Mouse (Mus musculus) liver, adult 10 weeks (tissue): ENCODE data around the gene Mfap5. TPM values are rescaled to one million over a fixed set of nuclear protein-coding genes. Genes with fewer than 3 reads are reported as not detected.

Source experiments
- polyA plus RNA-seq: library from polyadenylated mRNA; stranded (reverse); fragments of 350-450 nt; fragmentation: Illumina TruSeq; extraction: RNeasy Lipid Tissue Mini Kit (QIAGEN cat#74804); gene quantifications from one replicate; pipeline ENCODE4 v1.2.3, GENCODE M21; 2014; ENCODE audit warnings: low read depth, low replicate concordance

Mfap5 gene
- polyA plus RNA-seq, result 0.87 TPM

DNA sequence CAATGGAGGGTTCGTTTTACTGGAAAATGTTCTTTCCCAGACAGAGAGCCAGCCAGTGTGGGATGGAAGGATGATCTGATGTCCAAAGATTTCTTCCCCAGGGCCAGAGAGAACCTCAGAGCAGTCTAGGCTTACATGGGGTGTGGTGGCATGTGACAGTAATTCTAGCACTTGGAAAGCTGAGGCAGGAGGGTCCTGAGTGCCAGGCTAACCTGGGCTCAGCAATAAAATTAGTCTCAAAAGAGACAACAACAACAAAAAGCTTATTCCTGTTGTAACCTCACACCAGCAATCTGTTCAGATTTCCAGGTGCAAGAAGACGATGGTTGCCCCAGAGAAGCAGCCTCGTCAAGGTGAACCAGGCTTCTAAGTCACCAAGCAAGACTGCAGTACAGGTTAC lies at the start of gene Mfap5:
Gene Mfap5 (plus strand): TSS at position 301 of the 400 bp plus-strand sequence.

DNA sequence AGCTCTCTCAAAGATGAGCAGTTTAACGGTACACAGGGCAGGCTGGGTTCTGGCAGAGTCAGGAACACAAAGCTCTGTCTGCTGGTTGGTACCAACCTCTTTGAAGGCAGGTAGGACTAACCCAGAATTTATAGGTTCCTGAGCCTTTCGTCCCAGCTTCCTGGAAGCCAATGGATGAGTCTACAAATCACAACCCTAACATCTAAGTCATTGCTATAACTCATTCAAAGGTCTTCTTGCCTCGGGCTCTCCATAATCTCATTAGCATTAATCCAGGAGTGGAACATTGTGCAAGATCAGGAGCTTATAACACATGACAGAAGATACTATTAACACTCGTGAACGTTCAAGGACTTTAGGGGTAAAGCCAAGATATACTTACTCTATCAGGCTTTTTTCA lies 7.0 kb upstream of the Mfap5 start, which contains the start of gene Rimklb:
Gene Rimklb (minus strand): TSS at position 101 of the 400 bp plus-strand sequence.

DNA sequence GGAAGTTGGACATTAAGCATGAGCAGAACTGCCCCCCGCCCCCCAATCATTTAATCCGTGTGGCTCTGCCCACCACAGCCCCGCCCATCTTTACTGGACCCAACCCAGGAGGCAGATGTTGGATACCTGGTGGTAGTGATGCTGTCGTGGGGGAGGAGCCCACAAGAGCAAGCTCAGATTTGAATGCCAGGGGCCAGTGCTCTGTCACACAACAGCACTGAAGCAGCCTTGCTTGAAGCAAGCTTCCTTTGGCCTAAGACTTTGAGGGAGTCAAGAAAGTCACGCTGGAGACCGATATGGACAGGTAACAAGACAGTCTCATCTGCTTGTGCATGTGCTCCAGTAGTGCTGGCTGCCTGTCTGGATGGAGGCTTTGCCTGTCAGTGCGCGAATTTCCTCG lies 48.0 kb downstream of the Mfap5 start, which contains the start of gene Aicda:
Gene Aicda (plus strand): TSS at position 196 of the 400 bp plus-strand sequence.

Other genes starting within 250 kb of the Mfap5 start
- not detected for gene Klrg1, start 223.0 kb upstream of the Mfap5 start, polyA plus RNA-seq
- 121 TPM for gene M6pr, start 197.1 kb upstream of the Mfap5 start, polyA plus RNA-seq
- 0.53 TPM for gene Phc1, start 165.3 kb upstream of the Mfap5 start, polyA plus RNA-seq
- not detected for gene Rimklb, start 7.1 kb upstream of the Mfap5 start, polyA plus RNA-seq
- gene Aicda, start 48.0 kb downstream of the Mfap5 start, polyA plus RNA-seq, result not detected
- 18.2 TPM for gene Apobec1, start 96.6 kb downstream of the Mfap5 start, polyA plus RNA-seq
- gene Gdf3, start 104.2 kb downstream of the Mfap5 start, polyA plus RNA-seq, result not detected
- gene Dppa3, start 120.6 kb downstream of the Mfap5 start, polyA plus RNA-seq, result not detected
- gene Nanog, start 201.6 kb downstream of the Mfap5 start, polyA plus RNA-seq, result not detected